Mouse (Mus musculus) heart, embryonic 14.5 days (tissue): ENCODE results near the gene Rsad1. TPM values are rescaled to one million over a fixed set of nuclear protein-coding genes. Genes with fewer than 3 reads are reported as not detected.
A peak's percentile ranks its signal among the peaks of the same experiment; 100 is the strongest.

Experiments
- ATAC-seq: fragments of 200-750 bp; cut with Nextera tagmentation; 2 replicates; pipeline ENCODE4 v1.8.0; 2017; ENCODE audit warnings: low read depth, moderate TSS enrichment; ENCODE audit not compliant: insufficient number of reproducible peaks, insufficient read depth, low FRiP score
- H3K27ac ChIP-seq, 2 experiments: fragments of 200-500 bp in 1 of 2; fragments of 300-500 bp in 1 of 2; sonication (generic) in 1 of 2; replicated peaks in 1 of 2; 2 replicates each; pipeline ENCODE4 v1.5.1; 2012 to 2014; ENCODE audit warnings: low read depth in 2 of 2, low read length in 2 of 2, control low read depth in 1 of 2, mild to moderate bottlenecking in 1 of 2, mixed read lengths in 1 of 2; ENCODE audit not compliant: control insufficient read depth in 1 of 2, insufficient read depth in 1 of 2
- H3K27me3 ChIP-seq: fragments of 300-500 bp; sonication (generic); 2 replicates; pipeline ENCODE4 v1.6.1; 2014; ENCODE audit warnings: mild to moderate bottlenecking, low read length, control low read depth; ENCODE audit not compliant: control insufficient read depth, insufficient read depth
- H3K36me3 ChIP-seq: fragments of 300-500 bp; sonication (generic); 2 replicates; pipeline ENCODE4 v1.6.1; 2014; ENCODE audit warnings: mild to moderate bottlenecking, control low read depth, low read length, mixed read lengths; ENCODE audit not compliant: control insufficient read depth, insufficient read depth
- H3K4me1 ChIP-seq, 2 experiments: fragments of 200-500 bp in 1 of 2; fragments of 300-500 bp in 1 of 2; sonication (generic) in 1 of 2; 2 replicates each; pipeline ENCODE4 v1.6.1; 2012 to 2014; ENCODE audit warnings: low read length in 2 of 2, control low read depth in 1 of 2, mixed read lengths in 1 of 2; ENCODE audit not compliant: control insufficient read depth in 2 of 2, insufficient read depth in 2 of 2
- H3K4me2 ChIP-seq: fragments of 300-500 bp; sonication (generic); 2 replicates; pipeline ENCODE4 v1.6.1; 2014; ENCODE audit warnings: mild to moderate bottlenecking, low read length
- H3K4me3 ChIP-seq, 2 experiments: fragments of 200-500 bp in 1 of 2; fragments of 300-500 bp in 1 of 2; sonication (generic) in 1 of 2; 2 replicates each; pipeline ENCODE4 v1.5.1; 2012 to 2014; ENCODE audit warnings: low read length in 2 of 2, mild to moderate bottlenecking in 2 of 2, control low read depth in 1 of 2, low read depth in 1 of 2, moderate library complexity in 1 of 2; ENCODE audit not compliant: control insufficient read depth in 1 of 2, insufficient read depth in 1 of 2
- H3K9ac ChIP-seq: fragments of 300-500 bp; sonication (generic); 2 replicates; pipeline ENCODE4 v1.6.1; 2014; ENCODE audit warnings: mild to moderate bottlenecking, low read length
- H3K9me3 ChIP-seq: fragments of 300-500 bp; sonication (generic); 2 replicates; pipeline ENCODE4 v1.6.1; 2016; ENCODE audit warnings: low read length, control low read depth; ENCODE audit not compliant: control insufficient read depth
- WGBS: fragments of 180-500 bp; shearing (Covaris S2); extraction: QIAGEN DNeasy Blood & Tissue Kit; methylation state at CpG from one replicate; pipeline ENCODE4 v1.1.7; 2014; 5-methylcytosine and 5-hydroxymethylcytosine counted together
- polyA plus RNA-seq: library from polyadenylated mRNA; unstranded; fragments of >200 nt; fragmentation: Nextera tagmentation; extraction: Ambion mirVana; gene quantifications from 2 replicates; pipeline ENCODE4 v1.2.1, GENCODE M21; 2014

The Rsad1 gene
- polyA plus RNA-seq, 1 experiment from 2014 or later, result 5.4 TPM

GRCm38 (mm10) chr11:94576361-94576760 is 27.3 kb upstream of the Rsad1 start:
- WGBS, result 84% methylated on average over 9 of the region's 9 CpGs
- Histone ChIP-seq H3K9ac (no peak overlapping the region), H3K36me3 (no peaks in the 10 kb centered on the region), H3K9me3 (no peaks in the 10 kb centered on the region), H3K4me3 (no peak overlapping the region), H3K27me3 (no peaks in the 10 kb centered on the region), H3K4me2 (no peak overlapping the region), H3K27ac (no peak overlapping the region), H3K4me1 (0 out of 4 replicates have a peak, but pooled peaks cover 0 to 2% of the 10 kb centered on the region in 2 experiments)
- no peak for ATAC-seq

- no peaks in the 10 kb centered on the region for H3K27me3 ChIP-seq
- no peak overlapping the region for H3K4me3 ChIP-seq
- ATAC-seq, result no peak
- 0 out of 4 replicates have a peak, but pooled peaks cover 0 to 2% of the 10 kb centered on the region in 2 experiments for H3K4me1 ChIP-seq
- WGBS, result 72% methylated on average over 2 of the region's 2 CpGs
- no peak overlapping the region for H3K27ac ChIP-seq
- H3K4me2 ChIP-seq, result no peak overlapping the region
- no peaks in the 10 kb centered on the region for H3K9me3 ChIP-seq
- H3K36me3 ChIP-seq, result no peaks in the 10 kb centered on the region
- H3K9ac ChIP-seq, result no peak overlapping the region
Measured at GRCm38 (mm10) chr11:94575036-94575435, 26.0 kb upstream of the Rsad1 start.

DNA sequence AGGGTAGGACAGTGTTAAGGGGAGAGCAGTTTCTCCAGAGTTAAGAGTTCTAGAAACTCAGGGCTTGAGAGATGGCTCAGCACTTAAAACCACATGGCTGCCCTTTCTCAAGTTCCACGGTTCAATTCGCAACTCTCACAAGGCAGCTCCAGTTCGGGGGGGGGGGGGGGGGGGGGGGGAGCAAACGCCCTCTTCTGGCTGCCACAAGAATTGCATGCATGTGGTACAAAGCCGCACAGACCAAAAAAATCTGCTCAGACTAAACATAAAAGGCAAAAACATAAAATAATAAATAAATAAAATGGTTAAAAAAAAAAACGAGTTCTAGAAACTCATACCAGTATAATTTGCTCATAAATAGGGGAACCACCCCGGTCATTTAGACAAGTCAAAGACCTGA is 25.5 kb upstream of the Rsad1 start:
- 27% methylated on average over 6 of the region's 7 CpGs for WGBS

GRCm38 (mm10) chr11:94571850-94572249 is 22.8 kb upstream of the Rsad1 start:
- no peak overlapping the region for H3K9ac ChIP-seq
- no peaks in the 10 kb centered on the region for H3K27me3 ChIP-seq
- no peak for ATAC-seq
- H3K4me2 ChIP-seq, result no peak overlapping the region
- no peaks in the 10 kb centered on the region for H3K9me3 ChIP-seq
- H3K4me3 ChIP-seq, result no peak overlapping the region
- 0 out of 2 replicates have a peak, but pooled peaks cover 10% of the 10 kb centered on the region for H3K36me3 ChIP-seq
- no peak overlapping the region for H3K27ac ChIP-seq
- H3K4me1 ChIP-seq, result no peaks in the 10 kb centered on the region
- 85% methylated on average over 1 of the region's 1 CpGs for WGBS

More for the DNA sequence above, 25.5 kb upstream of the Rsad1 start:
- no peaks in the 10 kb centered on the region for H3K27me3 ChIP-seq
- H3K36me3 ChIP-seq, result 0 out of 2 replicates have a peak, but pooled peaks cover 3% of the 10 kb centered on the region
- no peak overlapping the region for H3K27ac ChIP-seq
- no peaks in the 10 kb centered on the region for H3K9me3 ChIP-seq
- ATAC-seq, result no peak
- H3K9ac ChIP-seq, result no peak overlapping the region
- H3K4me2 ChIP-seq, result no peak overlapping the region
- H3K4me3 ChIP-seq, result no peak overlapping the region
- H3K4me1 ChIP-seq, result 0 out of 4 replicates have a peak, but pooled peaks cover 0 to 2% of the 10 kb centered on the region in 2 experiments

DNA sequence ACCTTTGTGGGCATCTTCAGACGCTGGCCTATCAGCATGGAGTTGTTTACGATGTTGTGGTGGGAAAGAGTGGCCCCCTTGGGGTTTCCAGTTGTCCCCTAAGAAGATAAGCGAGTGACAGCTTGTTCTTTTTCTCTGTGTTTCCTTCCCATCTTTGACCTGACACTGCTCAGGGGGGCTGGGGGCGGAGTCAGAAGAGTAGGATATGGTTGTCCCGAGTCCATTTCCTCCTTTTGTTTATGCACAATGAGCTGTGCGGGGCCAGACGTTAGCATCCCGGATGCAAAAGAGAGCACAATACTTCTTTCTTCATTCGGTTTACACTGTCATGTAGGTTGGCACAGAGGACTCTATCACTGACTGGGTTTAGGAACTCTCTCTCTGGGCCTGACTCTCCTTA is 21.6 kb upstream of the Rsad1 start:
- H3K4me3 ChIP-seq, result no peak overlapping the region
- H3K9ac ChIP-seq, result no peak overlapping the region
- H3K27me3 ChIP-seq, result peaks cover 6% of the 10 kb centered on the region
- no peaks in the 10 kb centered on the region for H3K9me3 ChIP-seq
- peak overlapping the region; percentile 43 to 64 for H3K27ac ChIP-seq
- no peak for ATAC-seq
- H3K4me1 ChIP-seq, result no peaks in the 10 kb centered on the region
- H3K4me2 ChIP-seq, result no peak overlapping the region
- 0 out of 2 replicates have a peak, but pooled peaks cover 10% of the 10 kb centered on the region for H3K36me3 ChIP-seq
- WGBS, result 56% methylated on average over 9 of the region's 9 CpGs

- 91% methylated on average over 7 of the region's 7 CpGs for WGBS
- H3K9ac ChIP-seq, result no peak overlapping the region
- peaks cover 15% of the 10 kb centered on the region for H3K27me3 ChIP-seq
- H3K27ac ChIP-seq, result no peak overlapping the region
- ATAC-seq, result no peak
- H3K4me3 ChIP-seq, result no peak overlapping the region
- H3K36me3 ChIP-seq, result 0 out of 2 replicates have a peak, but pooled peaks cover 10% of the 10 kb centered on the region
- no peak overlapping the region for H3K4me2 ChIP-seq
- peaks cover 12 to 14% of the 10 kb centered on the region in 2 experiments for H3K4me1 ChIP-seq
- no peaks in the 10 kb centered on the region for H3K9me3 ChIP-seq
Measured at GRCm38 (mm10) chr11:94567326-94567725, 18.3 kb upstream of the Rsad1 start.

DNA sequence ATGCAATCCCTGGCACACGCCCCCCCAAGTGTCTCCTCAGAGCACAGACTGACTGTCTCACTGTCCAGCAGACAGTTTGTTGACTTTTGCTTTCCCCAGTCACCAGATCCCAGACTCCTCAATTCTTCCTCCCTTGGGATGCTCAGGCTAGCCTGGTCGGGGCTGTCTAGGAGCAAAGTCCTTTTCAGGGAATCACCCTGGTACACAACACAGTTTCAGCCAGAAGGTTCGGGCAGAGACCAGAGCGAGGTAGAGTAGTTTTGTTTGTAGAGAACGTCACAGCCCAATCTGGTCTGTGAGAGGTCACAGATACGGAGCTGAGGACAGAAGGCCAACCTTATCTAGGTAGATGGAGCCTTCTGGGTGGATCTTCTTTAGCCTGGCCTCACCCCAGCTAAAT is 17.5 kb upstream of the Rsad1 start:
- no peak overlapping the region for H3K9ac ChIP-seq
- ATAC-seq, result no peak
- H3K9me3 ChIP-seq, result no peaks in the 10 kb centered on the region
- H3K27me3 ChIP-seq, result peaks cover 15% of the 10 kb centered on the region
- no peak overlapping the region for H3K27ac ChIP-seq
- H3K4me2 ChIP-seq, result no peak overlapping the region
- 50% methylated on average over 6 of the region's 6 CpGs for WGBS
- H3K36me3 ChIP-seq, result 0 out of 2 replicates have a peak, but pooled peaks cover 10% of the 10 kb centered on the region
- H3K4me1 ChIP-seq, result peaks cover 12 to 14% of the 10 kb centered on the region in 2 experiments
- H3K4me3 ChIP-seq, result no peak overlapping the region

- H3K27ac ChIP-seq, result no peak overlapping the region
Measured at GRCm38 (mm10) chr11:94565151-94565479, 16.1 kb upstream of the Rsad1 start.

More at GRCm38 (mm10) chr11:94565151-94565479, 16.1 kb upstream of the Rsad1 start:
- Histone ChIP-seq H3K36me3 (0 out of 2 replicates have a peak, but pooled peaks cover 10% of the 10 kb centered on the region), H3K9ac (peak overlapping the region; percentile 67), H3K4me2 (peak overlapping the region; percentile 73), H3K4me3 (peak overlapping the region; percentile 30), H3K27me3 (peaks cover 15% of the 10 kb centered on the region), H3K9me3 (no peaks in the 10 kb centered on the region), H3K4me1 (peaks cover 12 to 14% of the 10 kb centered on the region in 2 experiments)
- ATAC-seq, result no peak
- 10% methylated on average over 16 of the region's 16 CpGs for WGBS
